Mouse (Mus musculus) cerebellum, postnatal 36 days (tissue): Measurements from ENCODE around the gene Fubp1.
A peak's percentile ranks its signal among the peaks of the same experiment; 100 is the strongest.

ENCODE experiments used
- DNase-seq, 2 experiments: peaks; one replicate each; pipeline ENCODE4 v3.0.0; 2021 to 2022; ENCODE audit warnings: mixed read lengths in 2 of 2

Fubp1 gene

GRCm38 (mm10) chr3:152209967-152210634, at the start of gene Fubp1, which contains the start of gene Dnajb4:
TSS of gene Fubp1 (plus strand) at chr3:152210422.
TSS of gene Dnajb4 (minus strand) at chr3:152210302.
- DNase-seq, result peak; percentile 99

DNA sequence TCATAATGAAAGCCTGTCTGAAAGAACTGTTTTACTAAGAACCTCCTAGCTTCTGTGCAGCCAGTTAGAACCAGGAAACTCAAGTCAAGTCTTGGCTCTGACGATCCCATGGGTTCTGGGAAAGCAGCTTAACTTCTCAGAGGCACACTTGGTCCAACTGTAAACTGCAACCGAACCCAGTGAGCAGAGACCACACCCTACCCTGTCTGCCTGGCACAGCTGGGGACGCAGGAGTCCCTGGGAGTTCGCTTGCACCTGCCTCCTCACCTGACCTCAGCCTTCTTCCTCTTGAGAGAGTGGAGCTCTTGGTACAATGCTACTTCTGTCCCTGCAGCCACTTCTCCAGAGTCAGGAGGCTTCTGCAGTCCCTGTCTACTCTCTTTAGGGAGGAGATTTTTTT, 49.6 kb upstream of the Fubp1 start:
- no peak for DNase-seq

DNA sequence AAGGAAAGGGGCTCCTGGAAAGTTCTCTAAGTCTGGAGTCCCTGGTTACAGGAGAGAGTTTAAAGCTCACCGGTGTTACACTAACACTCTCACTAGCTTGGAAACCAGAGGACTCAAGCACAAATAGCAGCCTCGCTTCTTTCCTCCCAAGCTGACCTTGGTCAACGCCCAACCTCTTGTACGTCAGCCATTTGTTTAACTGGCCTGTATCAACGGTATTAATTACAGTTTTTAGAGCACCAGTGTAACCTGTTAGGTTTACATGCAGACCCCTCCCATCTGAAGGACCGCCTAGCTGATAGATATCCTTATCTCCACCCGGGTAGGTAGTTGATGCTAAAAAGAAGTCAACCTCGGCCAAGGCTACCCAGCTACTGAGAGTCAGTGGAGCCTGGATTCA, 46.9 kb upstream of the Fubp1 start:
- DNase-seq, result no peak

GRCm38 (mm10) chr3:152165014-152165350, 45.2 kb upstream of the Fubp1 start:
- DNase-seq, result no peak

- peak; percentile 51 to 63 for DNase-seq
Measured at GRCm38 (mm10) chr3:152165351-152166098, 44.7 kb upstream of the Fubp1 start.

- DNase-seq, result no peak
Measured at GRCm38 (mm10) chr3:152166099-152166423, 44.2 kb upstream of the Fubp1 start, which contains the start of gene Gipc2. TSS of gene Gipc2 (minus strand) at chr3:152166230.

DNA sequence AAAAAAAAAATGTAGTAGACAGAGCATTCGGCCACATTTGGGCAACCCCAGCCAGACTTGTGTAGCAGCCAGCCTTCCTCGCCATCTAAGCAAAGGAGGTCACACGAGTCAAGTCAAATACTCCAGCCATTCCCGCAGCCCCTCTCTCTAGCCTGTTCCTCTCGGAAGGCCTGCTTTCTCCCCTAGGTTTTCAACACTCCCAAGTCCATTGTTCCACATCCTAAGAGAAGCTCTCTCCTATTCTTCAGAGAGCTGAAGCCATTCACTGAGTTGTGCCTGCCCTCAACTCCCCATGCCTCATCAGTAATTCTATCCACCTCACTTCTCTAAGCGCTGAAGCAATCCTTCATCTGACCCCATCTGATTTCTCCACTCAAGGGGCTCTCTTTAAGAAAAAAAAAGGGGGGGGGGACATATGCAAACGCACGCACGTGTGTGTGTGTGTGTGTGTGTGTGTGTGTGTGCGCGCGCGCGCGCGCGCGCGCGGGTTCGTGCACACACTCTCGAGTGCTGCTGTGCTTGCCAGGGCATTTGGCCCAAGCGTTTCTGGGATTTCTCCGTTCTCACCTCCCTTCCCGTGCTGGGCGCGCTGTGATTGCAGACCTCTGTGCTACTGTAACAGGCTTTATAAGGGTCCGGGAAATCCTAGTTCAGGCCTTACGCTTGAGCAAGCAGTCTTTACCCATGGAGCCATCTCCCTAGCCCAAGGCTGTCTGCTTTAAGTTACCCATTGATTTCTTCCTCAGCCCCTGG, 43.3 kb upstream of the Fubp1 start:
- DNase-seq, result peak; percentile 15 to 20

- no peak for DNase-seq
Measured at GRCm38 (mm10) chr3:152168007-152168406, 42.2 kb upstream of the Fubp1 start.

DNA sequence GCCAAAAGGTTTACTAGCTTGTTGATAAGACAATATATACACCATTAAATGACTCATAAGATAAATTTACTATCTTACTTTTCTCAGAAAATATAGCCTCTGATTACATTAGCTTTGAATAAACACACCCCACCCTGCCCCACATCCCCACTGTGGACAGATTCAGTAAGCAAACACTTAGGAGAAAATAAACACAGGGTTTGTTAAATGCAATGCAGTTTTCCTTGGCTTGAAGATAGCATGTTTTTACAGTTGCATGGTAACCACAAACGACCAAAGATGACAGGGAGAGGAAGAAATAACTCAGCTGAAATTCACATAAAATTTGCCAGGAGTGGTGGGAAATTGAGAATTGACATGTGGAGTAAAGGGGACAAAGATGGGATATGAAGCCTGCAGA, 39.8 kb upstream of the Fubp1 start:
- no peak for DNase-seq

GRCm38 (mm10) chr3:152171236-152171635, 39.0 kb upstream of the Fubp1 start:
- no peak for DNase-seq

DNA sequence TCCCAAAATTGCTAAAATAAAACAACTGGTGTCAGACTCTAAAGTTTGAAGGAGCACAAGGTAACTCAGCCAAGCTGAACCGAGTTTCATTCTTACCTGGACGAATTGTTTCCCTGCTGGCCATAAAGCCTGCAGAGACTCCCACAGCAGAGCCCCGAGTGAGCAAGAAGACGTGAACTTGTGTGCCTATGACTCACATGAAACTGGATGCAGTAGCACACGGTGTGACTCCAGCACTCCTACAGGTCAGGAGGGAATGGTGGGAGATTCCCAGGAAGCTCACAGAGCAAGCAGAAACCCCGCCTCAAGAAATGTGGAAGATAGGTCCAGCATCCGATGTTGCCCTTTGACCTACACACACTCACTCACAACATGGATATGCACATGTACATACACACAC, 38.4 kb upstream of the Fubp1 start:
- no peak for DNase-seq

DNA sequence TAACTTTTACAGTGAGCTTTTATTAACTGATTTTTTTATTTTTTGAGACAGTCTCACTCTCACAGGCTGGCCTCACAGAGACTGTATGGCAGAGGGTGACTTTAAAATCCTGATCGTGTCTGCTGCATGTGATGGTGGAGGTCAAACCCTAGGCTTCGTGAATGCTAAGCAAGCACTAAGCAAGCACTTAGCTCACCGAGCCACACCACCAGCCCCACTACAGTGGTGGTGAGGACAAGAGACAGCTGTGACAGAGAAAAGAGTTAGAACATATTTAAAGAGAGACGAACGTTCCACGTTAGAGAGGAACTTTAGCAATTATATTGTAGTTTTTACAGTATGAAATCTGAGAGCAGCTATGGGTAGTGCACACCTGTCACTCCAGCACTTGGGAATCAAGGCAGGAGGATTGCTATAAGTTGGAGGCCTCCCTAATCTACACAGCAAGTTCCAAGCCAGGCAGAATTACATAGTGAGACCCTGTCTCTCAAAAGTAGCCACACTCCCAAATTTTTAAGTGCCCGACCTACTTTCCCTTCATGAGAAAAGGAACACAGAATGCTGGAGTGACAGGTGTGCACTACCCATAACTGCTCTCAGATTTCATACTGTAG, 37.8 kb upstream of the Fubp1 start:
- no peak for DNase-seq

- no peak for DNase-seq
Measured at GRCm38 (mm10) chr3:152178816-152179215, 31.4 kb upstream of the Fubp1 start.

GRCm38 (mm10) chr3:152179285-152179684, 30.9 kb upstream of the Fubp1 start:
- no peak for DNase-seq

DNA sequence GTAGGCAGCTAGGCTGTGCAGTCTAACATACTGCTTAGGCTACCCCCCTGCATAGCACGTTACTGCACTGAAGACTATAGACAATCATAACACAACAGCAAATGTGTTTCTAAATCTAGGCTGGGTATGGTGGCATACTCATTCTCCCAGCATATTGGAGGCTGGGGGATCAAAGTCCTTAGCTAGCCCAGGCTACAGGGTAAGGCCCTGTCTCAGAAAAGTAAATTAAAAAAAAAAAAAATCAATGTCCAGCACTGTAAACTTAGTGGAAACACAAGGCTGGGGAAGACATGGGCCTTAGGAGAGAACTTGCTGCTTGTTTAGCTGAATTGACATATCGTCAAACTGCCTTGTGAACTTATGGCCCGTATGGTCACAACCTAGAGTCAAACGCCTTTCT, 29.6 kb upstream of the Fubp1 start:
- no peak for DNase-seq

- DNase-seq, result no peak
Measured at GRCm38 (mm10) chr3:152183522-152183921, 26.7 kb upstream of the Fubp1 start.

DNA sequence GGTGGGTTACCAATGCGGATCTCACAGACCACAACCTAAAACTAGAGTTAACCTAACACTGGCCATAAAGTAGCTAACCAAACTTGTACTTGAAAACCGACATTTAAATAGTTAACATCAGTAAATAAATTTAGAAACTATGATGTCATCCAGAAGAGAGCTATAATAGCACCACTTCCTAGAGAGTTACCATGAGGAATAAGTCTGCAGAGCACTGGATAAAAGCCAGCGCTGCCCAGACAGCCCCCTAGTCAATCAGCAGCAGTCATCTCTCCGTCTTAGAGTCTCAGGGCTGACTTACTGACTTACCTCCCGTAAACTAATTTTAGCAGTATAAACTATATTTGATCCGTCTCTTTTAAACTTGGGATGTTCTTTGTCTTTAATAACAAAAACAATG, 24.1 kb upstream of the Fubp1 start:
- DNase-seq, result no peak

DNA sequence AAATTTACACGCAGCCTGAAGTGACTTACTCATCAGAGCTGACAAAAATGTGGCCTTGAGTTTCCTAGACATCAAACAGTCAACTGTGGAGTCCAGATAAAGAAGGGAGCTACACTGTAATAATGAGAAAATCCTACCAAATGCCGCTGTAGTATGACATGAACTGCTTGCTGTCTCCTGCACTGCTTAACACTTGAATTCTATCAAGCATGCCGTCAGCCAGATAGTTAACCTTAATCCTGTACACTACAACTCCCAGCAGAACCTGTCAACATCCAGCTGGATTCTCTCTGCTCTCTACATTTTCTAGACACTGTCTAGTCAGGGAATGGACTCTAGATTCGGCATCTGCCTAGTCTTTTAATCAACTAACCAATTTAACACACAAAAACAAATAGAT, 20.9 kb upstream of the Fubp1 start:
- DNase-seq, result no peak

GRCm38 (mm10) chr3:152190679-152191477, 19.3 kb upstream of the Fubp1 start:
- DNase-seq, result no peak

GRCm38 (mm10) chr3:152191791-152192237, 18.4 kb upstream of the Fubp1 start:
- DNase-seq, result peak in 1 of 2 experiments; percentile 17

GRCm38 (mm10) chr3:152192238-152192931, 17.8 kb upstream of the Fubp1 start:
- DNase-seq, result no peak

DNA sequence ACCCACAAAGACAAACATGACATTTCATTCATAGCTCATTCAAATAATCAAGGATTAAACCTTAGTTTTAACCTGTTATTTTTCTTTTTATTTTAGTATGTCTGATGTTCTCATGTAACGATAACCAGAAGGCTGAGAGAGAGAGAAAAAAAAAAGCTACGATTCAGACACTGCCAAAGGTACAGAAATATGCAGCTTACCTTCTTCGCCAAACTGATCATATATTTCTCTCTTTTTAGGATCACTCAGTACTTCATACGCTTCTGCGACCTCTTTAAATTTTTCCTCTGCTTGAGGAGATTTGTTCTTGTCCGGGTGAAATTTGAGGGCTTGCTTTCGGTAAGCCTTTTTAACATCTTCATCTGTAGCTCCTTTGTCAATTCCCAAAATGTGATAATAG, 17.0 kb upstream of the Fubp1 start:
- DNase-seq, result no peak
